Mouse (Mus musculus) kidney, postnatal 0 days (tissue): ENCODE data around the gene Ctsc. TPM values are rescaled to one million over a fixed set of nuclear protein-coding genes. Genes with fewer than 3 reads are reported as not detected.

Source experiments
- ATAC-seq: fragments of 200-750 bp; cut with Nextera tagmentation; replicated peaks from 2 replicates; pipeline ENCODE4 v1.8.0; 2017; ENCODE audit warnings: low read depth, moderate number of reproducible peaks, moderate TSS enrichment, moderate library complexity; ENCODE audit not compliant: low FRiP score
- DNase-seq: peaks from one replicate; pipeline ENCODE4 v3.0.0-alpha.2; 2016; ENCODE audit warnings: low spot score
- H3K27ac ChIP-seq: fragments of 300-500 bp; sonication (generic); 2 replicates; pipeline ENCODE4 v1.5.1; 2014; ENCODE audit warnings: mild to moderate bottlenecking
- H3K27me3 ChIP-seq: fragments of 300-500 bp; sonication (generic); 2 replicates; pipeline ENCODE4 v1.6.1; 2014; ENCODE audit warnings: low read length, mixed read lengths; ENCODE audit not compliant: insufficient read depth
- H3K36me3 ChIP-seq: fragments of 300-500 bp; sonication (generic); 2 replicates; pipeline ENCODE4 v1.6.1; 2014; ENCODE audit warnings: low read length, mixed read lengths; ENCODE audit not compliant: insufficient read depth
- H3K4me1 ChIP-seq: fragments of 300-500 bp; sonication (generic); replicated peaks from 2 replicates; pipeline ENCODE4 v1.6.1; 2014; ENCODE audit warnings: antibody characterized with exemption, low read length, mixed read lengths; ENCODE audit not compliant: insufficient read depth
- H3K4me2 ChIP-seq: fragments of 300-500 bp; sonication (generic); 2 replicates; pipeline ENCODE4 v1.6.1; 2014; ENCODE audit warnings: mild to moderate bottlenecking, low read length, moderate library complexity, mixed read lengths
- H3K4me3 ChIP-seq: fragments of 300-500 bp; sonication (generic); replicated peaks from 2 replicates; pipeline ENCODE4 v1.5.1; 2014; ENCODE audit warnings: low read depth, low read length
- H3K9ac ChIP-seq: fragments of 300-500 bp; sonication (generic); 2 replicates; pipeline ENCODE4 v1.6.1; 2014; ENCODE audit warnings: low read depth, low read length
- H3K9me3 ChIP-seq: fragments of 300-500 bp; sonication (generic); replicated peaks from 2 replicates; pipeline ENCODE4 v1.6.1; 2016; ENCODE audit warnings: low read length, inconsistent platforms, mixed read lengths
- CTCF ChIP-seq: IDR thresholded peaks from 2 replicates; pipeline ENCODE4 v1.5.1; 2016; ENCODE audit warnings: antibody characterized with exemption, low read depth, mild to moderate bottlenecking, moderate library complexity
- WGBS: fragments of 180-500 bp; shearing (Covaris S2); extraction: QIAGEN DNeasy Blood & Tissue Kit; methylation state at CpG from one replicate; pipeline ENCODE4 v1.1.7; 2014; 5-methylcytosine and 5-hydroxymethylcytosine counted together
- polyA plus RNA-seq: library from polyadenylated mRNA; unstranded; fragments of >200 nt; fragmentation: Nextera tagmentation; extraction: Ambion mirVana; gene quantifications from 2 replicates; pipeline ENCODE4 v1.2.1, GENCODE M21; 2015

Gene Ctsc
- polyA plus RNA-seq, 1 experiment from 2014 or later, result 48.0 TPM

- TF ChIP-seq CTCF, result no peak
- H3K4me3 ChIP-seq, result no peak overlapping the region
- ATAC-seq (no peak), DNase-seq (no peak)
- WGBS, result 61% methylated on average over 1 of the region's 1 CpGs
- no peak overlapping the region for H3K27ac ChIP-seq
- H3K4me2 ChIP-seq, result no peak overlapping the region
- no peaks in the 10 kb centered on the region for H3K4me1 ChIP-seq
- no peaks in the 10 kb centered on the region for H3K9me3 ChIP-seq
- no peaks in the 10 kb centered on the region for H3K27me3 ChIP-seq
- no peaks in the 10 kb centered on the region for H3K36me3 ChIP-seq
- H3K9ac ChIP-seq, result no peak overlapping the region
Measured at GRCm38 (mm10) chr7:88251535-88251934, 26.4 kb upstream of the Ctsc start.

GRCm38 (mm10) chr7:88252129-88252528 is 25.8 kb upstream of the Ctsc start:
- no peak for TF ChIP-seq CTCF
- Histone ChIP-seq H3K4me2 (no peak overlapping the region), H3K9ac (no peak overlapping the region), H3K9me3 (no peaks in the 10 kb centered on the region), H3K27ac (no peak overlapping the region), H3K27me3 (no peaks in the 10 kb centered on the region), H3K4me1 (no peaks in the 10 kb centered on the region), H3K36me3 (no peaks in the 10 kb centered on the region), H3K4me3 (no peak overlapping the region)
- no peak for ATAC-seq
- DNase-seq, result no peak

DNA sequence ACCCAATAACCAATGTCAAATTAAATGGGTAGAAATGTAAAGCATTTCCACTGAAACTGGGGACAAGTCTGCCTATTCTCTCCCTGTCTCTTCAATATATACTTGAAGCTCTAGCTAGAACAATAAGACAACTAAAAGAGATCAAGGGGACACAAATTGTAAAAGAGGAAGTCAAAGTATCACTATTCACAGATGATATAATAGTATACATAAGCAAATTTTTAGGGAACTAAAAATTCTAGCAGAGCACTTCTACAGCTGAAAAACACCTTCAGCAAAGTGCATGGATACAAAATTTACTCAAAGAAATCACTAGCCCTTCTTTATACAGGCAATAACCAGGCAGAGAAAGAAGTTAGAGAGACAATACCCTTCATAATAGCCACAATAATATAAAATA is 23.0 kb upstream of the Ctsc start:
- no peak overlapping the region for H3K27ac ChIP-seq
- H3K4me2 ChIP-seq, result no peak overlapping the region
- ATAC-seq (no peak), DNase-seq (no peak)
- H3K9ac ChIP-seq, result no peak overlapping the region
- no peaks in the 10 kb centered on the region for H3K36me3 ChIP-seq
- H3K27me3 ChIP-seq, result no peaks in the 10 kb centered on the region
- H3K9me3 ChIP-seq, result no peaks in the 10 kb centered on the region
- no peak overlapping the region for H3K4me3 ChIP-seq
- TF ChIP-seq CTCF, result no peak
- no peaks in the 10 kb centered on the region for H3K4me1 ChIP-seq

DNA sequence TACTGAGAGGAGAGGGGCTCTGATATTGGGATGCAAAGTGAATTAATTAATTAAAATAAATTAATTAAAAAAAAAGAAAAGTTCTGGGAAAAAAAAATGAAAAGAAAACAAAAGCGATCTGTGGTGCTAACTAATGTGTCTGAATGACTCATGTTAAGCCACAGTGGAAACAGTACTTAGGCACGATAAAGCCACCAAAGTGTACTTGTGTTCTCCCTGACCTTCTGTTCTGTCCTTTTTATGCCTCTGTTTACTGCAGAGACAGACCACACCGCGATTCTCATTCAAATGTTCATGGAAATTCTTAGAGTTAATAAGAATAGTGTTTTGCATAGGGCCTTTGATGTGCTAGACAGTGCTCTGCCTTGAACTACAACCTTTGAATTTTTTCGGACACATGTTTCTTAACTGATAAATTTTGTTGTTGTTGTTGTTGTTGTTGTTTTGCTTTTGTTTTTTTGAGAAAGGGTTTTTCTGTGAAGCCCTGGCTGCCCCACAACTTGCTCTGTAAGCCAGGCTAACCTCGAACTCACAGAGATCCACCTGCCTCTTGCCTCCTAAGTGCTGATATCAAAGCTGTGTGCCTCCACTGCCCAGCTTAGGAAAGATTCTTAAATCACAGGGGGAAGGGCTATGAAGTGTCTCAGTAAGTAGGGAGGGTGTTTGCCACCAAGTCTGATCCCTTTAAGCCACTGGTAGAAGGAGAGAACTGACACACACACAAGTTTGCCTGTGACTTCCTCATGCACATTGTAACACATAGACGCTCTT is 18.5 kb upstream of the Ctsc start:
- DNase-seq, result no peak
- Histone ChIP-seq H3K9me3 (no peaks in the 10 kb centered on the region), H3K9ac (no peak overlapping the region), H3K4me2 (no peak overlapping the region), H3K4me3 (no peak overlapping the region), H3K27me3 (no peaks in the 10 kb centered on the region), H3K36me3 (no peaks in the 10 kb centered on the region), H3K4me1 (no peaks in the 10 kb centered on the region), H3K27ac (no peak overlapping the region)
- no peak for TF ChIP-seq CTCF
- no peak for ATAC-seq
- 76% methylated on average over 7 of the region's 7 CpGs for WGBS

- DNase-seq (no peak), ATAC-seq (no peak)
- H3K9ac ChIP-seq, result no peak overlapping the region
- WGBS, result 59% methylated on average over 4 of the region's 4 CpGs
- no peak for TF ChIP-seq CTCF
- no peaks in the 10 kb centered on the region for H3K27me3 ChIP-seq
- H3K27ac ChIP-seq, result no peak overlapping the region
- no peak overlapping the region for H3K4me2 ChIP-seq
- H3K36me3 ChIP-seq, result no peaks in the 10 kb centered on the region
- no peak overlapping the region for H3K4me3 ChIP-seq
- H3K4me1 ChIP-seq, result no peaks in the 10 kb centered on the region
- no peaks in the 10 kb centered on the region for H3K9me3 ChIP-seq
Measured at GRCm38 (mm10) chr7:88261799-88262198, 16.1 kb upstream of the Ctsc start.

- H3K27ac ChIP-seq, result no peak overlapping the region
- H3K9ac ChIP-seq, result no peak overlapping the region
- no peaks in the 10 kb centered on the region for H3K36me3 ChIP-seq
- no peak for ATAC-seq
- H3K27me3 ChIP-seq, result no peaks in the 10 kb centered on the region
- no peak overlapping the region for H3K4me3 ChIP-seq
- 80% methylated on average over 5 of the region's 5 CpGs for WGBS
- TF ChIP-seq CTCF, result no peak
- DNase-seq, result no peak
- no peaks in the 10 kb centered on the region for H3K9me3 ChIP-seq
- H3K4me1 ChIP-seq, result no peaks in the 10 kb centered on the region
- H3K4me2 ChIP-seq, result no peak overlapping the region
Measured at GRCm38 (mm10) chr7:88264861-88265260, 13.0 kb upstream of the Ctsc start.

DNA sequence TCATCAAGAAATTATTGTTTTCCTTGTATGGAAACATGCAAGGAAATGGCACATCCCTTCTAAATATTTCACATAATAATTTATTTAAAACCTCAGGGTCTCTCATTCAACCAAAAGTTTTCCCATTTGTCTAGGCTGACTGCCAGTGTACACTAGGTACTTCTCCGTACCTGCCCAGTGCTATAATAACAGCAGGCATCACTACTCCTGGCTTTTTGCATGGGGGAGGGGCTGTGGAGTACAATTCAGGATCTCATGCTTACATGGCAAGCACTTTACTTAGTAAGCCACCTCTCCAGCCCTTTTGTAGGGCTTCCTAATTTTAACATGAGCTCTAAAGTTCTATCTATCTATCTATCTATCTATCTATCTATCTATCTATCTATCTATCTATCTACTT is 8.0 kb upstream of the Ctsc start:
- 79% methylated on average over 1 of the region's 1 CpGs for WGBS
- no peaks in the 10 kb centered on the region for H3K9me3 ChIP-seq
- no peak overlapping the region for H3K9ac ChIP-seq
- no peaks in the 10 kb centered on the region for H3K36me3 ChIP-seq
- H3K27me3 ChIP-seq, result no peaks in the 10 kb centered on the region
- H3K4me2 ChIP-seq, result no peak overlapping the region
- no peak overlapping the region for H3K27ac ChIP-seq
- no peak overlapping the region for H3K4me3 ChIP-seq
- peaks cover 4% of the 10 kb centered on the region; the same call in 1 of the 2 replicates for H3K4me1 ChIP-seq
- TF ChIP-seq CTCF, result no peak
- no peak for DNase-seq
- ATAC-seq, result no peak
